Mouse (Mus musculus) layer of hippocampus, adult 2 months (tissue): ENCODE data around the gene Gm45711. TPM values are rescaled to one million over a fixed set of nuclear protein-coding genes. Genes with fewer than 3 reads are reported as not detected.
"Not testable (repeated sequence)": the region's sequence is repeated elsewhere in the genome, so short reads cannot be mapped to it uniquely, and the experiment has no call there.

Source experiments
- DNase-seq, 2 experiments: peaks; one replicate each; pipeline ENCODE4 v3.0.0; 2022; ENCODE audit warnings: low spot score in 2 of 2
- H3K27ac ChIP-seq: fragments of 200-600 bp; 2 replicates; pipeline ENCODE4 v1.8.1; 2022
- H3K4me3 ChIP-seq: fragments of 200-600 bp; 2 replicates; pipeline ENCODE4 v1.8.1; 2022; ENCODE audit warnings: mild to moderate bottlenecking
- CTCF ChIP-seq: fragments of 200-600 bp; conservative IDR thresholded peaks from 2 replicates; pipeline ENCODE4 v1.8.1; 2022; ENCODE audit warnings: antibody characterized with exemption, mild to moderate bottlenecking, moderate library complexity
- long read RNA-seq, 2 experiments: library from polyadenylated mRNA; stranded (forward); transcript quantifications; one replicate each; pipeline ENCODE4 v2.0.0; 2021; ENCODE audit warnings: borderline mapping rate in 2 of 2
- total RNA-seq, 2 experiments: library from RNA; stranded (reverse); gene quantifications; 2 replicates each; pipeline ENCODE4 v1.2.3; 2021

The Gm45711 gene
- not detected for total RNA-seq
- long read RNA-seq, experiment 1: 0 reads
- long read RNA-seq, experiment 2: 0 reads

GRCm38 (mm10) chr8:104309441-104310155 lies at the start of gene Gm45711, which contains the start of gene Cmtm1:
Gm45711 (minus strand) TSS chr8:104310081.
Cmtm1 (minus strand) TSS chr8:104310145.
- H3K4me3 ChIP-seq, DNase-seq: not testable (repeated sequence)
- peak within 1 kb of the TSS; percentile 29; the same call in 1 of the 2 replicates for H3K27ac ChIP-seq

- DNase-seq: no peak
- H3K27ac ChIP-seq: no peak overlapping the region
- TF ChIP-seq CTCF: no peak
- H3K4me3 ChIP-seq: no peak overlapping the region
These were observed 48.8 kb upstream of the Gm45711 start for GRCm38 (mm10) chr8:104358637-104359036.

GRCm38 (mm10) chr8:104354504-104354903 lies 44.6 kb upstream of the Gm45711 start:
- no peak for TF ChIP-seq CTCF
- DNase-seq: no peak
- H3K4me3 ChIP-seq: no peak overlapping the region
- no peak overlapping the region for H3K27ac ChIP-seq

GRCm38 (mm10) chr8:104353186-104353585 lies 43.3 kb upstream of the Gm45711 start:
- Histone ChIP-seq H3K27ac (peak overlapping the region; percentile 14; the same call in 1 of the 2 replicates), H3K4me3 (no peak overlapping the region)
- no peak for DNase-seq
- TF ChIP-seq CTCF: peak; percentile 62

GRCm38 (mm10) chr8:104350047-104350446 lies 40.2 kb upstream of the Gm45711 start:
- Histone ChIP-seq H3K4me3 (no peak overlapping the region), H3K27ac (no peak overlapping the region)
- TF ChIP-seq CTCF: no peak
- DNase-seq: no peak

GRCm38 (mm10) chr8:104348971-104349370 lies 39.1 kb upstream of the Gm45711 start:
- H3K4me3 ChIP-seq: no peak overlapping the region
- DNase-seq: no peak
- no peak overlapping the region for H3K27ac ChIP-seq
- no peak for TF ChIP-seq CTCF

- Histone ChIP-seq H3K27ac (no peak overlapping the region), H3K4me3 (no peak overlapping the region)
- TF ChIP-seq CTCF: no peak
- no peak for DNase-seq
These were observed 36.8 kb upstream of the Gm45711 start for GRCm38 (mm10) chr8:104346706-104347105.

GRCm38 (mm10) chr8:104344622-104345021 lies 34.7 kb upstream of the Gm45711 start:
- no peak for TF ChIP-seq CTCF
- Histone ChIP-seq H3K27ac (no peak overlapping the region), H3K4me3 (no peak overlapping the region)
- no peak for DNase-seq

GRCm38 (mm10) chr8:104343957-104344356 lies 34.1 kb upstream of the Gm45711 start:
- peak; percentile 80 to 90 for DNase-seq
- peak; percentile 93 for TF ChIP-seq CTCF
- H3K4me3 ChIP-seq: no peak overlapping the region
- no peak overlapping the region for H3K27ac ChIP-seq

GRCm38 (mm10) chr8:104342426-104342825 lies 32.5 kb upstream of the Gm45711 start:
- Histone ChIP-seq H3K4me3 (no peak overlapping the region), H3K27ac (no peak overlapping the region)
- no peak for TF ChIP-seq CTCF
- no peak for DNase-seq

- DNase-seq: no peak
- TF ChIP-seq CTCF: no peak
- no peak overlapping the region; the same call in 1 of the 2 replicates for H3K4me3 ChIP-seq
- peak overlapping the region; percentile 82; the same call in 1 of the 2 replicates for H3K27ac ChIP-seq
These were observed 31.8 kb upstream of the Gm45711 start for GRCm38 (mm10) chr8:104341678-104342077.

GRCm38 (mm10) chr8:104341106-104341561 lies 31.3 kb upstream of the Gm45711 start:
- TF ChIP-seq CTCF: no peak
- H3K27ac ChIP-seq: peak overlapping the region; percentile 82
- peak overlapping the region; percentile 68 for H3K4me3 ChIP-seq
- no peak for DNase-seq

- peak; percentile 46 to 57 for DNase-seq
- TF ChIP-seq CTCF: peak; percentile 84
- H3K4me3 ChIP-seq: peak overlapping the region; percentile 68
- peak overlapping the region; percentile 82 for H3K27ac ChIP-seq
These were observed 30.6 kb upstream of the Gm45711 start for GRCm38 (mm10) chr8:104340233-104341105.
